Comparison of ENCODE assay signal across 11 mouse cellular contexts in genomic region chr6:28704612-28705011, GRCm38 (mm10).
DNase-seq lines count a peak whose midpoint lies in the region; ATAC-seq and TF ChIP-seq lines count a peak whose summit lies in the region.
"Had no signal": no experiment of that assay in that cellular context is flagged by ENCODE, and none has a peak within 500 bp of the region (broad histone marks: within the 10 kb centered on the region; RNA-seq: fewer than 3 reads in every experiment).

No protein-coding gene starts in this region.

- no peak for TF ChIP-seq CTCF in cerebellum, adult 2 months (IDR thresholded peaks at IDR 0.05; ENCODE audit: borderline replicate concordance, insufficient read depth, low read depth, low read length)
- no peak for TF ChIP-seq CTCF in heart, postnatal 0 days (IDR thresholded peaks at IDR 0.05; ENCODE audit: low read depth)

- 0 out of 2 replicates have a peak, but pooled peaks cover 8% of the 10 kb centered on the region for H3K36me3 ChIP-seq in heart, postnatal 0 days (replicated peaks; ENCODE audit: control insufficient read depth, insufficient read depth, low read length)
- 0 out of 2 replicates have a peak, but pooled peaks cover 4% of the 10 kb centered on the region for H3K36me3 ChIP-seq in intestine, embryonic 15.5 days
- H3K36me3 ChIP-seq in kidney, embryonic 14.5 days (ENCODE audit: control insufficient read depth, insufficient read depth, low read length): peaks cover 21% of the 10 kb centered on the region; the same call in 1 of the 2 replicates
- H3K36me3 ChIP-seq: hindbrain, embryonic 15.5 days; stomach, embryonic 15.5 days had no signal

- no peak for TF ChIP-seq POLR2A in cerebellum, adult 2 months (IDR thresholded peaks at IDR 0.05; ENCODE audit: borderline replicate concordance, insufficient read depth, low read length)

- TF ChIP-seq EP300 in heart, postnatal 0 days (IDR thresholded peaks at IDR 0.05; ENCODE audit: low read depth): no peak

- H3K4me2 ChIP-seq in heart, postnatal 0 days (ENCODE audit: low read depth, low read length): no peak overlapping the region
- H3K4me2 ChIP-seq in intestine, embryonic 15.5 days (replicated peaks): no peak overlapping the region
- no peak overlapping the region for H3K4me2 ChIP-seq in kidney, embryonic 14.5 days (replicated peaks; ENCODE audit: low read depth, low read length)
- H3K4me2 ChIP-seq: hindbrain, embryonic 15.5 days; limb, embryonic 13.5 days; stomach, embryonic 15.5 days had no signal

- DNase-seq in cerebellum, adult 2 months: no peak
- no peak for DNase-seq in cerebellum, adult 11-12 months
- DNase-seq in heart, postnatal 0 days (ENCODE audit: low spot score): peak; percentile 39
- no peak for DNase-seq in heart, adult 9 months (ENCODE audit: low spot score in 2 of 2)
- DNase-seq in 3T3-L1 (ENCODE audit: low read depth, low spot score): peak; percentile 77
- DNase-seq in kidney, adult 8-10 months: no peak

- H3K9ac ChIP-seq in heart, postnatal 0 days (replicated peaks; ENCODE audit: low read depth, low read length): no peak overlapping the region
- no peak overlapping the region for H3K9ac ChIP-seq in intestine, embryonic 15.5 days
- H3K9ac ChIP-seq in kidney, embryonic 14.5 days (ENCODE audit: low read depth, low read length): no peak overlapping the region
- H3K9ac ChIP-seq: hindbrain, embryonic 15.5 days; limb, embryonic 13.5 days; stomach, embryonic 15.5 days had no signal

- peak overlapping the region; percentile 51; the same call in 1 of the 2 replicates for H3K27ac ChIP-seq in cerebellum, adult 2 months (ENCODE audit: insufficient read depth, low read length)
- H3K27ac ChIP-seq in heart, postnatal 0 days (ENCODE audit: low read depth): no peak overlapping the region
- H3K27ac ChIP-seq in intestine, embryonic 15.5 days: no peak overlapping the region
- no peak overlapping the region for H3K27ac ChIP-seq in kidney, embryonic 14.5 days (ENCODE audit: low read depth, low read length)
- H3K27ac ChIP-seq: limb, embryonic 13.5 days; stomach, embryonic 15.5 days had no signal

- ATAC-seq in heart, postnatal 0 days (ENCODE audit: insufficient read depth, low read depth): no peak; the same call in 1 of the 2 replicates
- ATAC-seq in intestine, embryonic 15.5 days: 0 out of 2 replicates have a peak, but pooled peaks have one; percentile 43
- no peak for ATAC-seq in kidney, embryonic 14.5 days (ENCODE audit: low FRiP score, low TSS enrichment)

- H3K4me1 ChIP-seq in cerebellum, adult 2 months (ENCODE audit: control insufficient read depth, insufficient read depth, low read length): peaks cover 22% of the 10 kb centered on the region
- peaks cover 33% of the 10 kb centered on the region for H3K4me1 ChIP-seq in heart, postnatal 0 days (ENCODE audit: control insufficient read depth, insufficient read depth)
- H3K4me1 ChIP-seq in intestine, embryonic 15.5 days (replicated peaks): peaks cover 13% of the 10 kb centered on the region
- H3K4me1 ChIP-seq in kidney, embryonic 14.5 days (ENCODE audit: control insufficient read depth, insufficient read depth, low read length): 0 out of 2 replicates have a peak, but pooled peaks cover 13% of the 10 kb centered on the region

- H3K27me3 ChIP-seq in cerebellum, adult 2 months (ENCODE audit: control insufficient read depth, insufficient read depth, low read length): no peaks in the 10 kb centered on the region
- no peaks in the 10 kb centered on the region for H3K27me3 ChIP-seq in heart, postnatal 0 days (ENCODE audit: control insufficient read depth, insufficient read depth, low read length)
- no peaks in the 10 kb centered on the region for H3K27me3 ChIP-seq in intestine, embryonic 15.5 days (replicated peaks)
- H3K27me3 ChIP-seq in kidney, embryonic 14.5 days (ENCODE audit: control insufficient read depth, insufficient read depth, low read length): no peaks in the 10 kb centered on the region
- H3K27me3 ChIP-seq: hindbrain, embryonic 15.5 days; limb, embryonic 13.5 days; stomach, embryonic 15.5 days had no signal

- 59% methylated on average over 6 of the region's 6 CpGs for WGBS in cerebellum, adult 2 months
- WGBS in heart, postnatal 0 days: 31% methylated on average over 6 of the region's 6 CpGs
- WGBS in intestine, embryonic 15.5 days: 23% methylated on average over 6 of the region's 6 CpGs
- WGBS in kidney, embryonic 14.5 days: 61% methylated on average over 6 of the region's 6 CpGs

- H3K9me3 ChIP-seq in heart, postnatal 0 days (replicated peaks; ENCODE audit: control insufficient read depth, low read length): no peaks in the 10 kb centered on the region
- no peaks in the 10 kb centered on the region for H3K9me3 ChIP-seq in intestine, embryonic 15.5 days
- H3K9me3 ChIP-seq in kidney, embryonic 14.5 days (ENCODE audit: control insufficient read depth, low read length): no peaks in the 10 kb centered on the region
- H3K9me3 ChIP-seq: hindbrain, embryonic 15.5 days; limb, embryonic 13.5 days; stomach, embryonic 15.5 days had no signal

- no peak overlapping the region for H3K4me3 ChIP-seq in cerebellum, adult 2 months (replicated peaks; ENCODE audit: insufficient read depth, low read depth, low read length)
- H3K4me3 ChIP-seq in heart, postnatal 0 days (ENCODE audit: low read depth, low read length): no peak overlapping the region
- H3K4me3 ChIP-seq in intestine, embryonic 15.5 days (replicated peaks): no peak overlapping the region
- no peak overlapping the region for H3K4me3 ChIP-seq in kidney, embryonic 14.5 days (ENCODE audit: low read length)
- H3K4me3 ChIP-seq: hindbrain, embryonic 15.5 days; limb, embryonic 13.5 days; stomach, embryonic 15.5 days had no signal

Comparison
In these comparisons a context has a peak if more than half of its experiments do, and no peak if none do; other contexts are left out.
1. DNase-seq: peak in heart, postnatal 0 days (single experiment) and 3T3-L1 (single experiment); none in cerebellum, adult 2 months (0 of 2), cerebellum, adult 11-12 months (single experiment), heart, adult 9 months (0 of 2) and kidney, adult 8-10 months (0 of 2).